Comparison of ENCODE assay signal across 8 mouse cellular contexts in genomic region chr3:88532299-88532674, GRCm38 (mm10). TPM values are rescaled to one million over a fixed set of nuclear protein-coding genes. Genes with fewer than 3 reads are reported as not detected.
DNase-seq lines count a peak whose midpoint lies in the region; ATAC-seq and TF ChIP-seq lines count a peak whose summit lies in the region.

Gene Mex3a, plus strand, starts transcription at chr3:88532395.

- WGBS in heart, embryonic 15.5 days, result under 1% methylated on average over 24 of the region's 31 CpGs
- WGBS in forebrain, embryonic 14.5 days, result 1% methylated on average over 15 of the region's 31 CpGs
- WGBS in liver, embryonic 15.5 days (ENCODE audit: insufficient replicate concordance), result 1% methylated on average over 31 of the region's 31 CpGs

- peak within 1 kb of the TSS; percentile 94 for H3K9ac ChIP-seq in heart, embryonic 15.5 days
- peak within 1 kb of the TSS; percentile 93 for H3K9ac ChIP-seq in ES-E14 (ENCODE audit: insufficient read depth, low read depth, low read length, poor library complexity, severe bottlenecking)
- peak within 1 kb of the TSS; percentile 100 for H3K9ac ChIP-seq in forebrain, embryonic 14.5 days (ENCODE audit: low read length)
- peak within 1 kb of the TSS; percentile 79 for H3K9ac ChIP-seq in liver, embryonic 15.5 days

- no peak for DNase-seq in heart, adult 11 months
- DNase-seq in ES-E14 (ENCODE audit: low read depth, low spot score) (no peak), adipocyte (ENCODE audit: low spot score) (no peak)
- no peak for DNase-seq in forebrain, embryonic 14.5 days (ENCODE audit: low spot score)
- DNase-seq in right cerebral cortex, postnatal 10 days (ENCODE audit: low spot score in 2 of 2), result no peak
- DNase-seq in right cerebral cortex, postnatal 4 days, result no peak

- H3K27me3 ChIP-seq in heart, embryonic 15.5 days, result no peaks in the 10 kb centered on the region
- H3K27me3 ChIP-seq in forebrain, embryonic 14.5 days (replicated peaks; ENCODE audit: control insufficient read depth, insufficient read depth, low read length), result no peaks in the 10 kb centered on the region
- H3K27me3 ChIP-seq in liver, embryonic 15.5 days, result peaks cover 33% of the 10 kb centered on the region

- peak within 1 kb of the TSS; percentile 94 for H3K4me3 ChIP-seq in heart, embryonic 15.5 days
- peak within 1 kb of the TSS; percentile 95 to 96 for H3K4me3 ChIP-seq in ES-E14 (ENCODE audit: insufficient read depth in 1 of 2, low read depth in 1 of 2, low read length in 2 of 2, poor library complexity in 1 of 2, severe bottlenecking in 1 of 2)
- peak within 1 kb of the TSS; percentile 86 for H3K4me3 ChIP-seq in forebrain, embryonic 14.5 days (ENCODE audit: low read depth, low read length)
- H3K4me3 ChIP-seq in liver, embryonic 15.5 days (replicated peaks), result peak within 1 kb of the TSS; percentile 72

- peak within 1 kb of the TSS; percentile 89 for H3K27ac ChIP-seq in heart, embryonic 15.5 days
- peak within 1 kb of the TSS; percentile 95 for H3K27ac ChIP-seq in ES-E14 (ENCODE audit: insufficient read depth, low read depth, low read length, poor library complexity, severe bottlenecking)
- H3K27ac ChIP-seq in forebrain, embryonic 14.5 days (ENCODE audit: low read depth, low read length), result peak within 1 kb of the TSS; percentile 99
- H3K27ac ChIP-seq in liver, embryonic 15.5 days (replicated peaks), result peak within 1 kb of the TSS; percentile 76

- H3K4me2 ChIP-seq in heart, embryonic 15.5 days, result peak within 1 kb of the TSS; percentile 74
- peak within 1 kb of the TSS; percentile 92 for H3K4me2 ChIP-seq in forebrain, embryonic 14.5 days (ENCODE audit: low read length)
- H3K4me2 ChIP-seq in liver, embryonic 15.5 days, result peak within 1 kb of the TSS; percentile 99

- H3K9me3 ChIP-seq in heart, embryonic 15.5 days (replicated peaks), result no peaks in the 10 kb centered on the region
- no peaks in the 10 kb centered on the region for H3K9me3 ChIP-seq in ES-E14 (ENCODE audit: control insufficient read depth, insufficient read depth, low read depth, low read length)
- no peaks in the 10 kb centered on the region for H3K9me3 ChIP-seq in forebrain, embryonic 14.5 days (replicated peaks; ENCODE audit: control insufficient read depth, low read length)
- no peaks in the 10 kb centered on the region for H3K9me3 ChIP-seq in liver, embryonic 15.5 days (replicated peaks)

- no peak; the same call in 1 of the 2 replicates for ATAC-seq in heart, embryonic 15.5 days (replicated peaks; ENCODE audit: insufficient number of reproducible peaks, insufficient read depth, low FRiP score, low read depth)
- ATAC-seq in forebrain, embryonic 14.5 days, result no peak
- no peak for ATAC-seq in liver, embryonic 15.5 days (ENCODE audit: insufficient read depth)

- peaks cover 11% of the 10 kb centered on the region; the same call in 1 of the 2 replicates for H3K36me3 ChIP-seq in heart, embryonic 15.5 days
- peaks cover 16% of the 10 kb centered on the region for H3K36me3 ChIP-seq in ES-E14 (ENCODE audit: control insufficient read depth, insufficient read depth, low read length, poor library complexity, severe bottlenecking)
- H3K36me3 ChIP-seq in forebrain, embryonic 14.5 days (ENCODE audit: control insufficient read depth, insufficient read depth, low read length), result peaks cover 33% of the 10 kb centered on the region
- H3K36me3 ChIP-seq in liver, embryonic 15.5 days (replicated peaks), result no peaks in the 10 kb centered on the region

- in situ Hi-C loops in ES-E14 (cut with MboI; ENCODE audit: low sequenced_read_pairs in 2 of 2, unreplicated experiment in 2 of 2), result no loop called here

- H3K4me1 ChIP-seq in heart, embryonic 15.5 days (replicated peaks), result peaks cover 75% of the 10 kb centered on the region
- H3K4me1 ChIP-seq in ES-E14 (ENCODE audit: control insufficient read depth in 2 of 2, insufficient read depth in 2 of 2, low read length in 2 of 2, poor library complexity in 1 of 2), result peaks cover 8 to 31% of the 10 kb centered on the region in 2 experiments; a peak in 3 of 4 replicates
- H3K4me1 ChIP-seq in forebrain, embryonic 14.5 days (ENCODE audit: control insufficient read depth, insufficient read depth, low read length), result peaks cover 54% of the 10 kb centered on the region
- peaks cover 77% of the 10 kb centered on the region for H3K4me1 ChIP-seq in liver, embryonic 15.5 days (replicated peaks)

TF ChIP-seq in ES-E14, 5 proteins besides CTCF, POLR2A, EP300 and RAD21:
- TF ChIP-seq MAFK (IDR thresholded peaks at IDR 0.05; ENCODE audit: insufficient read depth, low read depth, low read length) (no peak), HCFC1 (IDR thresholded peaks at IDR 0.05; ENCODE audit: borderline replicate concordance, insufficient read depth, low read length) (no peak), ZNF384 (IDR thresholded peaks at IDR 0.05; ENCODE audit: low read depth, low read length) (no peak), CHD2 (IDR thresholded peaks at IDR 0.05; ENCODE audit: low read depth, low read length) (no peak), ZC3H11A (IDR thresholded peaks at IDR 0.05; ENCODE audit: borderline replicate concordance, low read depth, low read length) (no peak)

RNA-seq across cellular contexts. Expression of gene Mex3a, which starts in this region (rescaled TPM):
- 6.5 and 8.0 TPM in 2 replicates for polyA plus RNA-seq in heart, embryonic 15.5 days (2015; fragmentation: Nextera tagmentation; extraction: Ambion mirVana)
- total RNA-seq in ES-E14 (2012; rRNA removed), result 24.9 and 29.8 TPM in 2 replicates
- 48.8 and 50.1 TPM in 2 replicates for polyA plus RNA-seq in forebrain, embryonic 14.5 days (2014; fragmentation: Nextera tagmentation; extraction: Ambion mirVana)
- polyA plus RNA-seq in liver, embryonic 15.5 days (2015; fragmentation: Nextera tagmentation; extraction: Ambion mirVana), result 0.60 and 0.67 TPM in 2 replicates
